Comparison of ENCODE assay signal across 19 mouse cellular contexts in the genomic region with DNA sequence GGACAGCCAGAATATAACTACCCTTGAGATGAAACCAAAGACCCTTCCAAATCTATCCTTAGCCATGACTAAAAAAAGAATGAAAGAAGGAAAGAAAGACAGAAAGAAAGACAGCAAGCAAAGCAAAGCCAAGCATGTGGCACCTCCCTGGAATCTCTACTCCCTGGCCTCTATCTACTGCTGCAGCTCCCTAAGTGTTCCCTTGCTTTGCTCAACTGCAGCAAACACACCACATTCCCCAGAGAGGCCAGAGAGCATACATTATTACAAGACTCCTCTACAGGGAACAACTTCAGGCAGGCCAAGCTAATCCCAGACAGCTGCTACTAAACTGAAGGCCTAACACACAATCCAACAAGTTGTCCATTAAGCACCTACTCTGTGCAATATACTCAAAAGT. TPM values are rescaled to one million over a fixed set of nuclear protein-coding genes. Genes with fewer than 3 reads are reported as not detected.
"Had no signal": no experiment of that assay in that cellular context is flagged by ENCODE, and none has a peak within 500 bp of the region (broad histone marks: within the 10 kb centered on the region; RNA-seq: fewer than 3 reads in every experiment).

No protein-coding gene starts in this region.

- H3K9ac ChIP-seq: limb, embryonic 15.5 days; liver, embryonic 14.5 days had no signal

- H3K9me3 ChIP-seq: limb, embryonic 15.5 days; midbrain, embryonic 10.5 days had no signal

- ATAC-seq: intestine, postnatal 0 days had no signal

- DNase-seq: kidney, postnatal 14 days; lung, adult 18-20 months; lung, postnatal 4 days; midbrain, embryonic 14.5 days; retina, postnatal 1 day; right cerebral cortex, postnatal 4 days; spleen, adult 18-20 months; thymus, adult 18-20 months; thymus, postnatal 25 days had no signal

- H3K4me3 ChIP-seq: limb, embryonic 15.5 days; midbrain, embryonic 10.5 days; myocyte had no signal

- H3K4me2 ChIP-seq: limb, embryonic 15.5 days had no signal

- H3K27me3 ChIP-seq: limb, embryonic 15.5 days had no signal

- H3K27ac ChIP-seq: limb, embryonic 15.5 days; liver, embryonic 14.5 days; midbrain, embryonic 10.5 days had no signal

RNA-seq across cellular contexts. Expression of a gene that starts 34.5 kb away (rescaled TPM):
- total RNA-seq: layer of hippocampus, postnatal 25 days; left cerebral cortex, postnatal 25 days; megakaryocyte, adult 5-6 weeks had no signal
- polyA plus RNA-seq: midbrain, embryonic 10.5 days; myocyte; neural tube, embryonic 11.5 days; stomach, embryonic 14.5 days had no signal
